Mouse (Mus musculus) kidney, postnatal 36 days (tissue): ENCODE results near the gene Rundc3b.

ENCODE experiments used
- DNase-seq, 2 experiments: peaks; one replicate each; pipeline ENCODE4 v3.0.0; 2021 to 2022; ENCODE audit warnings: mixed read lengths in 2 of 2

The Rundc3b gene

GRCm38 (mm10) chr5:8622596-8623231 lies at the start of gene Rundc3b:
TSS of gene Rundc3b (minus strand) at chr5:8622952.
- DNase-seq: peak; percentile 91 to 92

DNA sequence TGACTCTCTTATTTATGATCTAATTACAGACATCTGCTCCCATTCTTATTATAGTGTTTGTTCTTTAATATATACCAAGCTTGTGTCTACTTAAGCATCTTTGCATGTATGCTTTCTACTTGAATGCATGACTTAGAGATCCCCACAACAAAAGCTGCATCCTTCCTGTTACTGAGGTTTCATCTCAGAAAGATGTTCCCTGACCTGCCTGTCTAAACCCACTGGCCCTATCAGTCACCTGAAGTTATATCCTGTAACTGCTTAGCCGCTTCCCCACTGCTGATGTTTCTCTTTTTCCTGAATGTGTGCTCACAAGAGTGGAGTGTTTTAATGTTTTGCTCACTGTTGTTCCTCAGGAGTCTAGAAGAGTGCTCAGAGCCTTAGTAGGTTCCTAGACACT lies 46.9 kb upstream of the Rundc3b start:
- DNase-seq: no peak

GRCm38 (mm10) chr5:8667758-8668474 lies 45.2 kb upstream of the Rundc3b start:
- DNase-seq: peak in 1 of 2 experiments; percentile 26

DNA sequence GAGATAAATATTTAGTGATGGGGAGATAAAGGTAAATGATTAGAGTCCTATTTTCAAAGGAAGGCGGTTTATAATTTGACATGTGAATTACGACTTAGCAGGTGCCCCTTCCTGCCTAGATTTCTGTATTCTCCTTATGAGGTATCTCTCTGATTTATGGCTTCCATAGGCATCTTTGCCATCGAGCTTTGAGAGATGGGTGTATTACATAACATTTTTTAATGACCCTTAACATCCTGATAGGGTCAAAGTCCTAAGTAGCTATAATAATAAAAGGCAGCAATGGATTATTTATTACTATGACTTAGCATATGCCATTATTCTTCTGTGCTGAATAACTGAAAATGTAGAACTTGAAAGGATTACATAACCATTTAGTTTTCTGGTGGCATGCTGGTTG lies 41.9 kb upstream of the Rundc3b start:
- DNase-seq: no peak

DNA sequence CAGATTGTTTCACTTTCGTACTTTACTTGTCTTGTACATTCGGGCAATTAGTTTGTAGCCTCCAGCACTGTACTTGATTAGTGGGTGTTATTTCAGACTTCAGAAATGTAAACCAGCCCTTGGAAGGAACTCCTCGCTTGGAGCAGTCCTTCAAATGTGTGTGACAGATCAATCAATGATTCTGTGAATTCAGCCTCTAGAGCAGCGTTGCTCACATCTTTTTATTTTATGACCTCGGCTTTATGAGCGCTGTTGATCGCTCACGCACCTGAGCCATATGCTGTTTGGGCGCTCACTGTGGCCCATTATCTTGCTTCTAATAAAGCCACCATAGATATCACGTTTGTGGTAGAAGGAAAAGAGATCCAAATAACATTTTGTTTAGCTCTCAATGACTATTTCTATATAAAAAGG lies 38.0 kb upstream of the Rundc3b start:
- DNase-seq: no peak

GRCm38 (mm10) chr5:8659911-8660737 lies 37.4 kb upstream of the Rundc3b start, which contains the start of gene Abcb1a:
TSS of gene Abcb1a (plus strand) at chr5:8660077.
- peak; percentile 73 to 84 for DNase-seq

DNA sequence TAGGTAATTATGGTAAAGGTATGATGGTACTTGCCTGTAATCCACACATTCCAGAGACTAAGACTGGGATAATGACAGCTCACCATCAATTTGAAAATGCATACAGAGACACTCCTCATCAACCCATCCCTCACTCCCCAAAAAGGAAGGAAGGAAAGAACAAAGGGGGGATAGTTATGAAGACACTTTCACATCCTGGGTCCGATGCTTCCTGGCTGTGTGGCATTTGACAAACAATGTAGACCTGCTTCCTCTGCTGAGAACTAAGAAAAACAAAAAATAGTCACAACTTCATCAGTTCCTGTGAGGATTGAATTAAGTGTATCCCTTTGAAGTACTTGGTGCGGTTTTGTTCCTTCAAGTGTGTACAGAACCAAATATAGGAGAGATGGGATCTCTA lies 29.3 kb upstream of the Rundc3b start:
- no peak for DNase-seq

DNA sequence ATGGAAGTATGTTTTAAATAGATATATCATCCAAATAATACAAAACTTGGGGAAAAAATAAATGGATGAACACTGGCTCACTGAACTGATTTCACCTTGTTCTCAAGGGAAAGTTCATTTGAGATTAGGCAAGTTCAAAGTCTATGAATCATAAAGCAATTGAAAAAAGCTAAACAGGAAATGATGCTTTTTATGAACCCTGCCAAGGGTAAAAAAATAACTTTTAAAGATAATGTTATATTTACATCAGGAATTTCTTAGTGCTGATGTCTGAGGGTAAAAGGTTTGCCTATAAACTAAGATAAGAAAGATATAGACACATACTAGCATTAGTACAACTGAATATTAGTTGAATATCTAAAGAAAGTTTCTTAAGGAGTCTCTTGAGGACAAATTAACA lies 26.0 kb upstream of the Rundc3b start:
- no peak for DNase-seq

DNA sequence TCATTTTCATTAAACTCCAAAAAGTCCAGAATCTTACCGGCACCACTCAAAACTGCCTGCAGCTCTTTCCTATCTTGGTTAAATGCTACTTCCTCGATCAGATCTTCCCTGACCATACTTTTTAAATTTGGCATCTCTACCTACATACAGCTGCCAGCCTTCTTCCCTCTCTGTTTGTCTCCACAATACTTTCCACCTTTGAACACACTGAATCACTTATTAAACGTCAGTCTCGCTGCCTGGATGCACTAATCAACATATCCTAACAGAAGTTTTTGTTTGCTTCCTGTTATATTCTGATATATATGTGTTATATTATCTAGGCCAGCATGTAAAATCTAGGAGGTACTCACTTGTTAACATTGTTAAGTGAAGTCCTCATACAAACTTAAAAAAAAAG lies 25.5 kb upstream of the Rundc3b start:
- peak in 1 of 2 experiments; percentile 5 for DNase-seq

GRCm38 (mm10) chr5:8634489-8634975 lies 11.8 kb upstream of the Rundc3b start:
- DNase-seq: no peak

DNA sequence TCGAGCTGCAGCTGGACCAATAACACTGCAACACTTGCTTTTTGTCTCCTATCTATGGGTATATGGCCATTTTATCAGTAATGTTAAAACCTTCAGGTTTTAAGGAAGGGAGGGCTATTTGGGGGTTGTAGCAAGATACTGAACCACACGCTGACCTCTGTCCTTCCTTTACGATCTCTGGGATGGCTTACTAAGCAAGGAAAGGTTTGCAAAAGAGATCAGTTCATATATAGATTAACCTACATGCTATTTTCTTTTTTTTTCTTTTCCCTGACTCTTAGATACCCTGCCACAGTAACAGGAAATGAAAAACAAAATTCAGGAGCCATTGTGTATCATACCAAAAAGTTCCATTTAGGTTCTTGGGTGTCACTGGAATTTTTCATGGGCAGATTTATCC lies 10.1 kb upstream of the Rundc3b start:
- DNase-seq: no peak

GRCm38 (mm10) chr5:8622071-8622595 lies 619 bp downstream of the Rundc3b start:
- DNase-seq: peak; percentile 34 to 65

GRCm38 (mm10) chr5:8571118-8571517 lies 51.6 kb downstream of the Rundc3b start:
- DNase-seq: no peak

DNA sequence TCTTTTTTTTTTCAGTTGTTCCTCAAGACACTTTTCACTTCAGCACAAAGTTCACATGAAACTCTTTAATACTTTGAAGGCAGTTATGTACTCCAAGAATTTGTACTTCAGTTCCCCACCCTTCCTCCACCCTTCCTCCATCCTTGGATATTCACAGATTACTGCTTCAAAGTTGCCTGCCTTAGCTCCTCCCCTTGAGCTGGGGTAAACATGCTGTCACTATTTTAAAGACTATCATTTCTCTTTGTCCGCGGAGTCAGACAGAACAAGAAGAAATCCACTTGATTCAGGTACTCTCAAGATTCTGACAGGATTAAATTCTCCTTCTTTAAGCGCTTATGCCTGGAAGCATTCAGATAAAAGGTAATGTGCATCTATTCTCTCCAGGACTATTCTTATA lies 55.9 kb downstream of the Rundc3b start:
- DNase-seq: no peak

- DNase-seq: no peak
Observed at GRCm38 (mm10) chr5:8544512-8544911, 78.2 kb downstream of the Rundc3b start.

GRCm38 (mm10) chr5:8542631-8543207 lies 80.0 kb downstream of the Rundc3b start:
- DNase-seq: no peak

DNA sequence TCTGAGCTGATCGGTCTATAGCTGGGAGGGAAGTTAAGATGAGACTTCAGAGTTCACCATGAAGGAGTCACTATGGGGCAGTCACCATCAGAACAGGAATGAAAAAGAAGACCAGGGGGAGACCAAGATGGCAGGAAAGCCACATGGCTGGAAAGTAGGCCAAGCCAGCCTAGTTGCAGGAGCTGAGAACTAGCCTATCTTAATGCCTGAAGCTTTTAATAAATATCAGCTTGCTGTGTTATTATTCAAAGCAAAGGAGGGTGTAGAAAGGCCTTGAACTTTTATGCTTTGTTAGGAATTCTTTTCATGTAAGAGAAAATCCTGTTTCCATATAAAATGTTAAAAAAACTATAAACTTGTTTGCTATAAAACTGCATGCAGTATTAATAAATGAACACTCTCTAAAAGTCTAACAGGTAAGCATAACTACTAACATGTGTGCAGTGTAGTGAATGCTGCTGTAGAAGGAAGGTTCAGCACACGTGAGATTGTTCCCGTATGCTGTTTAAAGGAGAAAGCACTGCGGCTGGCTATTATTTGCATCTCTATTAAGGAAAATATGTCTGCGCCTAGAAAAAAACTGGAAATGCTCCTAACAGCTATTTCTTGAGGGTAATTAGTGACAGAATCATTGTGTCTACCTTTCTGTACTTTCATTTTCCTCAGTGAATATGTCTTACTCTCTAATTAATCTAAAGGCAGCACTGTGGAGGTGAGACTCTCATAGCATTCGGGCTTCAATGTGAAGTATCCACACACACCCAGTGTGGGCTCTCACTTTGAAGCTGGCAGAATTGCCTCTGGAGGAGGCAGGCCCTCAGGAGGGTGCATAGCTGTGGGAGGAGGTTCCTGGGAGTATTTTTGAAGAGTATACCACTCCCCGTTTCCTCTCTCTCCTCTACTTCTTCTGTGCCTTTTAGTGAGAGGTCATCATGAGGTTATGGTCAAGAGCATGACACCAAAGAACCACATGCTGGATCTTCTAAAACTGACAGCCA lies 81.3 kb downstream of the Rundc3b start:
- DNase-seq: no peak

DNA sequence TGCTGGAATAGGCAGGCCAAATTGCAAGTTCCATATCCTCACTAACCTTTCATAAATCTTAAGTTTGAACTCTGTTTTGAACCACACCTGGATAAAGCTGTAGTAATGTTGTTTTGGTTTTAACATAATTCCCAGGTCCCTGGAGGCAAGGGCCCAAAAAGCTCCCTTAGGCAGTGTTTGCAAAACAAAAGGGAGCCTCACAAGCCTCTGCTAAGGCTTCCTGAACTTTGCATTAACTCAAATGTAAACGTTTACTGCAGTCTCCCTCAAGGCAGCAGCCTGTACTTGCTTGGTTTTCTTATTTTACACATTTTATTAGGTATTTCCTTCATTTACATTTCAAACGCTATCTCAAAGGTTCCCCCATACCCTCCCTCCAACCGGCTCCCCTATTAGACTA lies 103.7 kb downstream of the Rundc3b start:
- no peak for DNase-seq

DNA sequence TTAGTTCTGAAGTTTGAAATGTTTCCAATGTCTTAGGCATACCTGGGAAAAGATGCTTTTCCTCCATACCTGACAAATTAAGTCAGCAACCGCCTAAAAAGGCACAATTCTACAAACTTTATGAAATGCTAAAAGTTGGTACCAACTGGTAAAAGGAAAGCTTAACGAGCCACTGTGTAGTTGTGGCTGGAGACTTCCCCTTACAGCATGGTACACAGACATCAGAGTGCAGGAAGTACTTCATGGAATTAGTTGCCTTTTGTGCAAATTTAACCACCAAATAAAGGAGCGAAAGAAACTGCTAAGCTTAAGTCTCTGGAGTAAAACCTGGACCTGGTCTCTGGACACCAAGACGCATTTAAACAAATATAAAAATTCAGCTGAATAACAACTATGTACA lies 131.0 kb downstream of the Rundc3b start:
- no peak for DNase-seq

DNA sequence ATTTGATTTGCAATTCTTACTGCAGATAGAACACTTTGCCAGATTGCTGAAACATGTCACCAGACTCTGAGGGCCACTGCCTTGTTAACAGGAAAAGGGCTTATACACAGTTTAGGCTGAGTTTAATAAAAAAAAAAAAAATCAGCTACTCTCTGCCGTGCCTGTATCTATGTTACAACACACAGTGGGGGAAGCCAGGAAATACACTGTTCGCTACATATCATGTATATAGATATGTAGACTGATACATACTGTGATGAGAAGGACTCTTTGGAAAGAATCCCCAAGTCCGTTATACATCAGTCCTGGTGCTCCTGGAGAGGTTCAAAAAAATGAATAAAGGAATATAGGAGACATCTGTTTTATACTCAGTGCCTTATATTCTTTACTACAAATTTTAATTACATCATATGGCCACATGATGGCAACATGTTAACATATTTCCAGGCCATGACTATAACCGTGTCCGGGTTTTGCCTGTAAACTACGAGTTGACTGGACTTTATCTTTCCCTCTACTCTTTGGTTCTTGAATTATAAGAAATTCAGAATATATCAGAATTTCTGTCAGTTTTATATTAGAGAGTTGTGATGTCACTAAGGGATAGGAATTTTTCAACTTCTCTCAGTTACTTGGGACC lies 133.2 kb downstream of the Rundc3b start:
- peak in 1 of 2 experiments; percentile 5 for DNase-seq
